Mouse (Mus musculus) left cerebral cortex, adult 8-10 months (tissue): ENCODE data around the gene Ttpal. TPM values are rescaled to one million over a fixed set of nuclear protein-coding genes. Genes with fewer than 3 reads are reported as not detected.
A peak's percentile ranks its signal among the peaks of the same experiment; 100 is the strongest.

ENCODE experiments used
- DNase-seq, 2 experiments: peaks; one replicate each; pipeline ENCODE4 v3.0.0; 2022; ENCODE audit warnings: low spot score in 2 of 2
- total RNA-seq, 4 experiments: library from RNA; stranded (reverse); gene quantifications; 2 replicates each; pipeline ENCODE4 v1.2.4; 2022

Gene Ttpal
- total RNA-seq, 4 experiments from 2014 or later = 53.4 to 61.2 (median 59.0) TPM

DNA sequence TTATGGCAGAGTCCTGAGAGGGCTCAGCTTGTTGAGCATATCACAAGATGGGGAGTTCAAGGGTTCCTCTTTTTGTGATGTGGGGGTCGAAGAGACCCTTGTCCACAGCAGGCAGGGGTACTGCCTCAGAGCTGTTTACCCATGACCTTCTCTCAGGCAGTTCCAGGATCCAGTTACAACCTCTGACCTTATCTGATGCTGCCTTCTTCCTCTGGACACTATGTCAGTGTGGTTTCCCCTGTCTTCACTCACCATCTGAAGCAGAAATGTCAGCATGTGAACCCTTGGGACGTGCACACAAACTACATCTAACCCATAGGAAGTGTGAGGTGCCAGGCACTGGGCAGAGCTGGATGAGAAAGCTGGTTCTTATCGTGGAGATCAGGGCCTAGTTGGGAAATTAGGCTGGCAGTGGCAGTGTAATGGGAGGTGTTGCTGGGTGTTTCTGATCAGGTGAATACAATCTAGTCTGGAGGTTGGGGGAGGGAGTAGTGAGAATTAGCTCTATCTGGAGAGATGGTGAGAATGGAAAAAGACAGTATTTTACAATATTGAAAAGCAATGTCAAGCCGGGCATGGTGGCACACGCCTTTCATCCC is 58.1 kb downstream of the Ttpal start:
- DNase-seq = no peak

DNA sequence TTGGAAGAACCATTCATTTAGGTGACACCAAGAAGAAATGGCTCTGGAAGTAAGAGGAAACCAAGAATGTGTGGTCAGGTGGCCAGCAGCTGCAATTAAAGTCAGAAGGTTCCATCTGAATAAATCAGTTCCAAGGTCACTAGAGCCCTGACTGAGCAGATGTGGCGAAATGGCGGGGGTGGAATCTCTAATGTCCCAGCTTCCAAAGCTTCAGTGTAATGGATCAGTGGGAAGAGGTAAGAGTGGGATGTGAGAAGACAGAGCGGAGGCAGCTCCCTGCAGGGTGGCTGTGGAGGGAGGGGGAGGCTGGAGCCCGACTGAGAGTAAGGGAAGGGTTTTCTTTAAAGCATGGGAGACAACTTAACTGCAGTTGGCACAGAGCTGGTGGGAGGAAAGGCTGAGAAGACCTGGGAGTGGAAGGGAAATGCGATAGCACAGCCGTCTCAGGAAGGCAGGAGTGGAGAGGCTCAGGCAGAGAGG is 59.3 kb downstream of the Ttpal start:
- DNase-seq = peak; percentile 23 to 82

DNA sequence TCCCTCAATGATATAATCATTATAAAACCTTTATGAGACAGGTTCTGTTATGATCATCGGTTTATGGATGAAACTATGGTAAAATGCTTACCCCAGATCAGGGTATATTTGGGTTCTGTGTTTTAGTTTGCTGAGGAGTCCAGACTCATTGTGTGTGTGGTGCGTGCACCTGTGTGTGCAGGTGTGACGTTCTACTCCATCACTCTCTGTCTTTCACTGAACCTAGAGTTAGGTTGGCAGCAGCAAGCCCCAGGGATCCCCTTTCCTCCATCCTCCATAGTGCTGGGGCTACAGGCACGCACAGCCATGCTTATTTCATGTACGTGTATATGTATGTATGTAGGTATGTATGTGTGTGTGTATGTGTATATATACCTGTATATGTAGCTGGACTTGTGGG is 60.0 kb downstream of the Ttpal start:
- DNase-seq = no peak

DNA sequence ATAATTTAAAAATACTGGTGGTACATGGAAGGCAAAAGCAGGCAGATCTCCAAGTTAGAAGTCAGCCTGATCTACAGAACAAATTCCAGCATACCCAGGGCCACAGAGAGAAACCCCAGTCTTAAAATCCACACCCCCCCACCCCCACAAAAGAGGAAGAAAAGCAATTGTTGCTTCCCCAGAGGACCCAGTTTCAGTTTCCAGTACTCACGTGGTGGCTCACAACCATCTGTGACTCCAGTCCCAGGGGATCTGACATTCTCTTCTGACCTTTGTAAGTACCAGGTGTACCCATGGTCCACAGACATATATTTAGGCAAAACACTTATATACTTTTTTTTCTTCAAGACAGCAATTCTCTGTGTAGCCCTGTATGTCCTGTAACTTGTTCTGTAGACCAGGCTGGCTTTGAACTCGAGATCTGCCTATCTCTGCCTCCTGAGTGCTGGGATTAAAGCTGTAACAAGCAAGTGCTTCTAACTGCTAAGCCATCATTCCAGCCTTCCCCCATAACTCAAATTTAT is 60.6 kb downstream of the Ttpal start:
- no peak for DNase-seq

DNA sequence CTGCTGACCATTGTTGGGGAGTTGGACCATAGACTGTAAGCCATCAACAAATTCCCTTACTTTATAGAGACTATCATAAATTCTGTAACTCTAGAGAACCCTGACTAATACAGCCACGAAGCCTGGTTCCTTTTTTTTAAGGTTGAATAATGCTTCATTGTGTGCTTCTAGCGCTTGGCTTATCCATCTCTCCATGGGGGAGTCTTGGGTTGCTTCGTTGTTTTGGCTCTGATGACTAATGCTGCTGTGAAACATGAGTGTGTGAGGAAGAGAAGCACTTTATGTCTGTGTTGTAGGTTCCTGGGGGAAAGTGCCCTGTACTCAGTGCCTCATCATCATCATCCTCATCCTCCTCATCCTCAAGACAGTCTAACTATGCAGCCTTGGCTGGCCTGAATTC is 61.8 kb downstream of the Ttpal start:
- DNase-seq = no peak

DNA sequence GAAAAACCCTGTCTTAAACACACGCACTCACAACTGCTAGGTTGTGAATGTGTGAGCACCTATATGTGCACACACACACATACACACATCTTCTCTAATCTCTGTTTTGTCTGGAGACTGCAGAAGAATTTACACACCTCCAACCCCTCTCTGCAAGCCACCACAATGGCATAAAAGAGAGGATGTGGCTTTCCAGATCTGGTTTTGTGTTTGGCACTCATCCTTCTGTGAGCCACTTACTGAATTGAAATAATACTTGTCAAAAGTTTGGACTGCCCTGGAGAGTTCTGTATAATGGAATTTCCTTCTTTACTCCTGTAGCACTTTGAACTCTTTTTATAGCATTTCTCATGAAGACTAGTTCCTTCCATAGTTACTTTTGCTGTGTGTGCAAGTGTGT is 64.9 kb downstream of the Ttpal start:
- no peak for DNase-seq

Other genes with a start within 250 kb of the Ttpal start
- under 1 TPM; 0.49 to 0.85 (median 0.71) TPM for gene Jph2, start 204.3 kb upstream of the Ttpal start, total RNA-seq
- 10 to 100 TPM; 21.1 to 27.5 (median 27.1) TPM for gene Oser1, start 177.6 kb upstream of the Ttpal start, total RNA-seq
- 10 to 100 TPM; 61.0 to 66.6 (median 63.2) TPM for gene Gdap1l1, start 163.8 kb upstream of the Ttpal start, total RNA-seq
- gene Fitm2, start 129.7 kb upstream of the Ttpal start, total RNA-seq = 10 to 100 TPM; 16.7 to 19.4 (median 17.9) TPM
- not detected for gene R3hdml, start 110.0 kb upstream of the Ttpal start, total RNA-seq
- gene Hnf4a, start 95.5 kb upstream of the Ttpal start, total RNA-seq = not detected
- 100 to 1,000 TPM; 225 to 241 (median 233) TPM for gene Serinc3, start 42.8 kb downstream of the Ttpal start, total RNA-seq
- 100 to 1,000 TPM; 112 to 128 (median 121) TPM for gene Pkig, start 56.1 kb downstream of the Ttpal start, total RNA-seq
- gene Ada, start 147.9 kb downstream of the Ttpal start, total RNA-seq = 1 to 10 TPM; 1.4 to 2.0 (median 1.5) TPM
- under 1 TPM in 1 of 4 experiments, not detected in 3; 0.18 TPM for gene Ccn5, start 218.5 kb downstream of the Ttpal start, total RNA-seq